Mouse (Mus musculus) embryonic fibroblast, embryonic 13.5 days (primary cell): ENCODE results near the gene 1700123L14Rik.

ENCODE experiments used
- CTCF ChIP-seq: IDR thresholded peaks from 2 replicates; pipeline ENCODE4 v1.5.1; 2011; ENCODE audit warnings: mild to moderate bottlenecking, control low read depth, low read length, moderate library complexity, borderline replicate concordance; ENCODE audit not compliant: insufficient read depth
- POLR2A ChIP-seq: IDR thresholded peaks from 2 replicates; pipeline ENCODE4 v1.6.1; 2011; ENCODE audit warnings: low read depth, mild to moderate bottlenecking, control low read depth, low read length, moderate library complexity

GRCm38 (mm10) chr6:96165403-96165802 lies 640 bp downstream of the 1700123L14Rik start:
- no peak for TF ChIP-seq CTCF
- TF ChIP-seq POLR2A = no peak
